Mouse (Mus musculus): ENCODE results near the gene Acp5. TPM values are rescaled to one million over a fixed set of nuclear protein-coding genes. Genes with fewer than 3 reads are reported as not detected.
A peak's percentile ranks its signal among the peaks of the same experiment; 100 is the strongest.

Gene Acp5
- 8.3 and 9.8 TPM in 2 replicates for polyA plus RNA-seq (2016; fragmentation: Nextera tagmentation; extraction: Ambion mirVana)

- H3K9ac ChIP-seq, result no peak within 1 kb of the TSS
- H3K27ac ChIP-seq, result no peak within 1 kb of the TSS
- H3K4me3 ChIP-seq, result no peak within 1 kb of the TSS
- WGBS, result 74% methylated on average over 7 of the region's 7 CpGs
- H3K4me1 ChIP-seq, result peaks cover 10% of the 10 kb centered on the region
- peaks cover 42% of the 10 kb centered on the region for H3K27me3 ChIP-seq
- H3K4me2 ChIP-seq (replicated peaks), result no peak within 1 kb of the TSS
- ATAC-seq (ENCODE audit: low FRiP score), result no peak
- no peaks in the 10 kb centered on the region for H3K9me3 ChIP-seq (replicated peaks)
- no peaks in the 10 kb centered on the region for H3K36me3 ChIP-seq
These were observed at the start of gene Acp5 for GRCm38 (mm10) chr9:22135644-22136390. Acp5 (minus strand) TSS chr9:22135711.

DNA sequence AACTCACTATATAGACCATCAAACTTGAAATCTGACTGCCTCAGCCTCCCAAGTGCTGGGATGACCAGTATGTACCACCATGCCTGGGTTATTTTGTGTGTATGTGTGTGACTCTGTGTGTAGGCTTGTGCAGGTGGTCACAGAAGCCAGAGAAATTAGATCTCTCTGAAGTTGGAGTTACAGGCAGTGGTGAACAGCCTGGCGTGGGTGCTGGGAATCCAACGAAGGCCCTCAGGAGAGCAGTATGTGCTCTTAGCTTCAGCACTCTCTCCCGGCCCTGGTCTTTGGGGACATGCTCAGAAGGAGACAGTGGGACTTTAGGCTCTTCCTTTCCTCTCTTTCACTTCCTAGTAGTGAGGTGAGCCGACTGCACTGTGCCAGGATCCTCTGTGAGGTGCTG is 36.8 kb upstream of the Acp5 start:
- Histone ChIP-seq H3K4me2 (replicated peaks) (no peak overlapping the region), H3K27ac (no peak overlapping the region), H3K4me1 (no peaks in the 10 kb centered on the region), H3K9ac (no peak overlapping the region), H3K36me3 (no peaks in the 10 kb centered on the region), H3K27me3 (no peaks in the 10 kb centered on the region), H3K4me3 (no peak overlapping the region), H3K9me3 (replicated peaks) (peaks cover 9% of the 10 kb centered on the region; the same call in 1 of the 2 replicates)
- WGBS, result 92% methylated on average over 4 of the region's 4 CpGs
- ATAC-seq (ENCODE audit: low FRiP score), result no peak

- Histone ChIP-seq H3K4me2 (replicated peaks) (no peak overlapping the region), H3K27ac (no peak overlapping the region), H3K36me3 (no peaks in the 10 kb centered on the region), H3K9me3 (replicated peaks) (0 out of 2 replicates have a peak, but pooled peaks cover 3% of the 10 kb centered on the region), H3K4me3 (no peak overlapping the region), H3K27me3 (no peaks in the 10 kb centered on the region), H3K9ac (no peak overlapping the region), H3K4me1 (peaks cover 5% of the 10 kb centered on the region; the same call in 1 of the 2 replicates)
- 93% methylated on average over 11 of the region's 11 CpGs for WGBS
- ATAC-seq (ENCODE audit: low FRiP score), result no peak
These were observed 33.8 kb upstream of the Acp5 start for GRCm38 (mm10) chr9:22169327-22169726.

GRCm38 (mm10) chr9:22167751-22168150 is 32.2 kb upstream of the Acp5 start:
- no peak for ATAC-seq (ENCODE audit: low FRiP score)
- Histone ChIP-seq H3K27ac (no peak overlapping the region), H3K9ac (no peak overlapping the region), H3K9me3 (replicated peaks) (0 out of 2 replicates have a peak, but pooled peaks cover 3% of the 10 kb centered on the region), H3K27me3 (no peaks in the 10 kb centered on the region), H3K4me2 (replicated peaks) (no peak overlapping the region), H3K36me3 (no peaks in the 10 kb centered on the region), H3K4me1 (peaks cover 5% of the 10 kb centered on the region; the same call in 1 of the 2 replicates), H3K4me3 (no peak overlapping the region)
- 96% methylated on average over 4 of the region's 4 CpGs for WGBS

DNA sequence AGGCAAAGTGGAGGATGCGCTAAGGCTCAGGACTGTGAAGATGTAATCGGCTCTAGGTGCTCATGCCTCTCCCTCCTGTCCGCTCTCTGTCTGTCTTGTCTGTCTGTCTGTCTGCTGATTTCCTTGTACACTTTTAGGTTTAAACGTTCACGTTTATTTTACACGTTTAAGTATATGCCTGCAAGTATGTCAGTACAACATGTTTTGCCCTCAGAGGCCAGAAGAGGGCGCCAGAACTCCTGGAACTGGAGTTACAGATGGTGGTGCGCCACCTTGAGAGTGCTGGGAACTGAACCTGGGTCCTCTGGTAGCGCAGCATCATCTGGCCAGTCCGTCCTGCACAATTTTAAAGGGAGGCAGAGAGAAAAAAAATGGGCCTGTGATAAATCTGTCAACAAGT is 31.2 kb upstream of the Acp5 start:
- whole genome bisulfite sequencing, result 90% methylated on average over 10 of the region's 10 CpGs
- ATAC-seq (ENCODE audit: low FRiP score), result no peak

DNA sequence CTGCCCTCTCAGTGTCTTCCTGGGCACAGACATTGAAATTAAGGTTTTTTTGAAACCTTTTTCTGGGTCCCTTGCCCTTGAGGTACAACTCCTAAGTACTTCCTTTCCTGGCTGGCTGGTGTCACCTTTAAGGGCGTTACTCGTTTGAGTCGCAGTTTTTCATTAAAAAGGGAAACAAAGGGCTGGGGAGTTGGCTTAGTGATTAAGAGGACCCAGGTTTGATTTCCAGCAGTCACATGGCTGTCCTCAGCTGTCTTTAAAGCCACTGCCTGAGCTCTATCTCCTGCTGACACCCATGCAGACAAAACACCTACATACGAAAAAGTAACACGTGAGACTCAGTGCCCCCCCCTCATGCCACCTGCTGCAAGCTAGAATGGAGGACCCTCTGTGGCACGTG is 30.5 kb upstream of the Acp5 start:
- peaks cover 5% of the 10 kb centered on the region; the same call in 1 of the 2 replicates for H3K4me1 ChIP-seq
- H3K27me3 ChIP-seq, result peaks cover 4% of the 10 kb centered on the region; the same call in 1 of the 2 replicates
- H3K4me2 ChIP-seq (replicated peaks), result no peak overlapping the region
- H3K36me3 ChIP-seq, result no peaks in the 10 kb centered on the region
- 0 out of 2 replicates have a peak, but pooled peaks cover 3% of the 10 kb centered on the region for H3K9me3 ChIP-seq (replicated peaks)
- ATAC-seq (ENCODE audit: low FRiP score), result no peak
- H3K4me3 ChIP-seq, result no peak overlapping the region
- H3K9ac ChIP-seq, result no peak overlapping the region
- no peak overlapping the region for H3K27ac ChIP-seq
- WGBS, result 56% methylated on average over 6 of the region's 6 CpGs

More for the DNA sequence above, 31.2 kb upstream of the Acp5 start:
- H3K4me1 ChIP-seq, result peaks cover 5% of the 10 kb centered on the region; the same call in 1 of the 2 replicates
- peaks cover 4% of the 10 kb centered on the region; the same call in 1 of the 2 replicates for H3K27me3 ChIP-seq
- no peak overlapping the region for H3K27ac ChIP-seq
- no peaks in the 10 kb centered on the region for H3K36me3 ChIP-seq
- no peak overlapping the region for H3K4me2 ChIP-seq (replicated peaks)
- 0 out of 2 replicates have a peak, but pooled peaks cover 3% of the 10 kb centered on the region for H3K9me3 ChIP-seq (replicated peaks)
- H3K9ac ChIP-seq, result no peak overlapping the region
- H3K4me3 ChIP-seq, result no peak overlapping the region

GRCm38 (mm10) chr9:22164711-22165668 is 29.5 kb upstream of the Acp5 start:
- Histone ChIP-seq H3K27me3 (peaks cover 4% of the 10 kb centered on the region; the same call in 1 of the 2 replicates), H3K27ac (peak overlapping the region; percentile 67), H3K9ac (peak overlapping the region; percentile 74), H3K36me3 (no peaks in the 10 kb centered on the region), H3K4me2 (replicated peaks) (peak overlapping the region; percentile 91), H3K4me3 (peak overlapping the region; percentile 61), H3K9me3 (replicated peaks) (0 out of 2 replicates have a peak, but pooled peaks cover 3% of the 10 kb centered on the region), H3K4me1 (peaks cover 5% of the 10 kb centered on the region; the same call in 1 of the 2 replicates)
- peak; percentile 89 for ATAC-seq (ENCODE audit: low FRiP score)
- 2% methylated on average over 53 of the region's 54 CpGs for WGBS

GRCm38 (mm10) chr9:22162912-22163311 is 27.4 kb upstream of the Acp5 start:
- ATAC-seq (ENCODE audit: low FRiP score), result no peak
- Histone ChIP-seq H3K4me2 (replicated peaks) (no peak overlapping the region), H3K9me3 (replicated peaks) (0 out of 2 replicates have a peak, but pooled peaks cover 3% of the 10 kb centered on the region), H3K4me3 (no peak overlapping the region), H3K27me3 (peaks cover 4% of the 10 kb centered on the region), H3K36me3 (peaks cover 9% of the 10 kb centered on the region; the same call in 1 of the 2 replicates), H3K27ac (no peak overlapping the region), H3K9ac (no peak overlapping the region), H3K4me1 (peaks cover 6% of the 10 kb centered on the region)
- WGBS, result 87% methylated on average over 7 of the region's 7 CpGs

- WGBS, result 81% methylated on average over 9 of the region's 9 CpGs
- 0 out of 2 replicates have a peak, but pooled peaks cover 3% of the 10 kb centered on the region for H3K9me3 ChIP-seq (replicated peaks)
- no peak overlapping the region for H3K4me2 ChIP-seq (replicated peaks)
- H3K9ac ChIP-seq, result no peak overlapping the region
- no peak overlapping the region for H3K27ac ChIP-seq
- peaks cover 10% of the 10 kb centered on the region; the same call in 1 of the 2 replicates for H3K36me3 ChIP-seq
- H3K4me1 ChIP-seq, result peaks cover 12% of the 10 kb centered on the region
- peaks cover 4% of the 10 kb centered on the region for H3K27me3 ChIP-seq
- H3K4me3 ChIP-seq, result no peak overlapping the region
- no peak for ATAC-seq (ENCODE audit: low FRiP score)
These were observed 26.8 kb upstream of the Acp5 start for GRCm38 (mm10) chr9:22162305-22162704.

- WGBS, result 33% methylated on average over 6 of the region's 6 CpGs
- Histone ChIP-seq H3K4me3 (no peak overlapping the region), H3K9ac (no peak overlapping the region), H3K4me2 (replicated peaks) (no peak overlapping the region), H3K4me1 (peaks cover 13% of the 10 kb centered on the region), H3K27me3 (peaks cover 4% of the 10 kb centered on the region), H3K9me3 (replicated peaks) (no peaks in the 10 kb centered on the region), H3K27ac (no peak overlapping the region), H3K36me3 (peaks cover 10% of the 10 kb centered on the region; the same call in 1 of the 2 replicates)
- ATAC-seq (ENCODE audit: low FRiP score), result no peak
These were observed 25.8 kb upstream of the Acp5 start for GRCm38 (mm10) chr9:22161299-22161698.

DNA sequence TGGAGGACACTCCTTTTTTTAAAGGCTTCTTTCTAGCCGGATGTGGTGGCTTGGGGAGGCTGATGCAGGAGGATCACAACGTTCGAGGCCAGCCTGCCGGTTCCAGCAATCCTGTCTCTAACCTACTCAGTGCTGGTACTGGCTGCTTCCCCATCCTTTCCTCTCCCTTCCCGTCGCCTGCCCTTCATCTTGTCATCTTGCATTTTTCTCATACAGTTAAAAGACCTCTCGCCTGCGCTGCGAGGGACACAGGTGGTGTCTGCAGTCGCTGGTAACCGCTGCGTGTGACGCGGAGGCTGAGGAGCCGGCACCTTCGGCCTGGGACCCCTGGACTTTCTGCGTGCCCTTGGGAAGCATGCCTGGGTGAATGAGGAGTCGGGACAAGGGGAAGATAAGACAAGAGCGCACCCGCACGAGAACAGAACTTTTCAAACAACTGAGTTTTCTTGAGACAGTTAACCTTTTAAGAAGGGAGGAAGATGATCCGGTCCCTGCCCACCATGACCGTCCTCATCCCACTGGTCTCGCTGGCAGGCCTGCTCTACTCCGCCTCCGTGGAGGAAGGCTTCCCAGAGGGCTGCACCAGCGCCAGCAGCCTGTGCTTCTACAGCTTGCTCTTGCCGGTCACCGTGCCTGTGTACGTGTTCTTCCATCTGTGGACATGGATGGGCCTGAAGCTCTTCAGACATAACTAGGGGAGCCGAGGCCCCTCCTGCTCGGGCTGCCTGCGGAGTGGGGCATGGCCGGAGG is 22.2 kb upstream of the Acp5 start:
- H3K27me3 ChIP-seq, result peaks cover 4% of the 10 kb centered on the region
- peak overlapping the region; percentile 83 for H3K9ac ChIP-seq
- H3K36me3 ChIP-seq, result peaks cover 10% of the 10 kb centered on the region; the same call in 1 of the 2 replicates
- H3K9me3 ChIP-seq (replicated peaks), result no peaks in the 10 kb centered on the region
- no peak overlapping the region for H3K27ac ChIP-seq
- whole genome bisulfite sequencing, result 69% methylated on average over 34 of the region's 34 CpGs
- peak overlapping the region; percentile 76 for H3K4me2 ChIP-seq (replicated peaks)
- H3K4me1 ChIP-seq, result peaks cover 9% of the 10 kb centered on the region
- peak overlapping the region; percentile 68 for H3K4me3 ChIP-seq
- ATAC-seq (ENCODE audit: low FRiP score), result no peak
